Mouse (Mus musculus) C2C12 (cell line): ENCODE results near the gene Col4a3.

Source experiments
- CTCF ChIP-seq: IDR thresholded peaks from one replicate; pipeline ENCODE4 v1.5.1; 2011; ENCODE audit not compliant: control insufficient read depth, insufficient read depth, insufficient read length
- FOSL1 ChIP-seq: IDR thresholded peaks from one replicate; pipeline ENCODE4 v1.8.0; 2011; ENCODE audit warnings: mild to moderate bottlenecking, low read length; ENCODE audit not compliant: poor library complexity, insufficient read depth, severe bottlenecking
- MAX ChIP-seq: IDR thresholded peaks from one replicate; pipeline ENCODE4 v1.6.1; 2011; ENCODE audit warnings: mild to moderate bottlenecking, control low read depth
- USF1 ChIP-seq: IDR thresholded peaks from one replicate; pipeline ENCODE4 v1.6.1; 2011; ENCODE audit warnings: low read depth, mild to moderate bottlenecking, control low read depth, moderate library complexity

DNA sequence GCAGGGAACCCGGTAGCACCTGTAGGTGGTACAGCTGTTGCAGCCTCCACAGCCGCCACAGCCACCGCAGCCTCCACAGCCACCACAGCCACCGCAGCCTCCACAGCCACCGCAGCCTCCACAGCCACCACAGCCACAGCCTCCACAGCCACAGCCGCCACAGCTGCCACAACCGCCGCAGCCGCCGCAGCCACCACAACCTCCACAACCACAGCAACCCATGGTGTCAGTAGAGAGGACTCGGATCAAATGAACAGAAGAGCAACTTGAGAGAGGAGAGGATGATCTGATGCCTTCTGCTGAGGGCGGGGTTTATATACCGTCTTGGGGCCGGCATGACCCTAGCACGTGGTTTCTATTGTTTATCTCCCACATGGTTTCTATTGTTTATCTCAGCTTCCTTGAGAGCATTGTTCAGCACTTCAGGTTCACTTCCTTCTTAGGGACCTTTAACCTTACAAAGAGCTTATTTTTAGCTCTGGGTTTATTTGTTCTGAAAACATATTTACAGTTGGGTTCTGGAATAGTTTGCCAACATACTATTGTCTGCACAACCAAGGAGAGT lies 184.4 kb downstream of the Col4a3 start, which contains the start of gene Gm47791:
- TF ChIP-seq CTCF (no peak), MAX (no peak), USF1 (no peak), FOSL1 (no peak)
